Mouse (Mus musculus) MEL (cell line): ENCODE data around the gene Pde4a.

Experiments used
- ETS1 ChIP-seq: IDR thresholded peaks from 2 replicates; pipeline ENCODE4 v1.6.1; 2012; ENCODE audit warnings: low read depth, mild to moderate bottlenecking, inconsistent platforms, low read length, improper control_type of control experiment, moderate library complexity
- MAFK ChIP-seq: IDR thresholded peaks from 2 replicates; pipeline ENCODE4 v1.6.1; 2011; ENCODE audit warnings: low read depth, mild to moderate bottlenecking, low read length, improper control_type of control experiment, borderline replicate concordance

DNA sequence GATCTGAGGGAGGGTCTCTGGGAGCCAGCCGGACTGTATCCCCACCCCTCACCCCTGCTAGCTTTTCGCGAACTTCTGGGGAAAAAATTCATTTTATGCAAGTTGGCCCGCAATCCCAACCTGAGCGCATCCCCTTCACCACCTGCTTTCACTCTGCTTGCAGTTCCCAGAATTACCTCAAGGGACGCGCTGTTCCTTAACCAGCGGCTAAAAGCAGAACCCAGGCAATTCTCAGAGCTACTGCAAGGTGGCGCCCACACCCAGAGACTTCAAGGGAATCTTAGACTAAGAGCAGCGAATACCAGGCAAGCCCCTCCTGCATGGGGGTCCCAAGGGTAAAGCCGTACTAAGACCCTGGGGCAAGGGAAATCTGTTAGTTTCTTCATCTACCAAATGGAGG is 75.8 kb downstream of the Pde4a start:
- TF ChIP-seq ETS1 (no peak; the same call in 1 of the 2 replicates), MAFK (no peak)
